Mouse (Mus musculus) heart, postnatal 0 days (tissue): ENCODE measurements around the gene Cdca5. TPM values are rescaled to one million over a fixed set of nuclear protein-coding genes. Genes with fewer than 3 reads are reported as not detected.

Experiments used
- ATAC-seq: fragments of 200-750 bp; cut with Nextera tagmentation; 2 replicates; pipeline ENCODE4 v1.8.0; 2017; ENCODE audit warnings: low read depth, moderate number of reproducible peaks, moderate library complexity; ENCODE audit not compliant: insufficient read depth
- DNase-seq: peaks from one replicate; pipeline ENCODE4 v3.0.0-alpha.2; 2016; ENCODE audit warnings: low spot score
- H3K27ac ChIP-seq: fragments of 300-500 bp; sonication (generic); 2 replicates; pipeline ENCODE4 v1.5.1; 2014; ENCODE audit warnings: low read depth, mild to moderate bottlenecking
- H3K27me3 ChIP-seq: fragments of 300-500 bp; sonication (generic); 2 replicates; pipeline ENCODE4 v1.6.1; 2014; ENCODE audit warnings: low read length, mixed read lengths; ENCODE audit not compliant: control insufficient read depth, insufficient read depth
- H3K36me3 ChIP-seq: fragments of 300-500 bp; sonication (generic); replicated peaks from 2 replicates; pipeline ENCODE4 v1.6.1; 2014; ENCODE audit warnings: low read length, mixed read lengths; ENCODE audit not compliant: control insufficient read depth, insufficient read depth
- H3K4me1 ChIP-seq: fragments of 300-500 bp; sonication (generic); 2 replicates; pipeline ENCODE4 v1.6.1; 2014; ENCODE audit warnings: antibody characterized with exemption; ENCODE audit not compliant: control insufficient read depth, insufficient read depth
- H3K4me2 ChIP-seq: fragments of 300-500 bp; sonication (generic); 2 replicates; pipeline ENCODE4 v1.6.1; 2014; ENCODE audit warnings: low read depth, mild to moderate bottlenecking, low read length, moderate library complexity
- H3K4me3 ChIP-seq: fragments of 300-500 bp; sonication (generic); 2 replicates; pipeline ENCODE4 v1.5.1; 2014; ENCODE audit warnings: low read depth, low read length
- H3K9ac ChIP-seq: fragments of 300-500 bp; sonication (generic); replicated peaks from 2 replicates; pipeline ENCODE4 v1.6.1; 2014; ENCODE audit warnings: low read depth, low read length, mixed read lengths
- H3K9me3 ChIP-seq: fragments of 300-500 bp; sonication (generic); replicated peaks from 2 replicates; pipeline ENCODE4 v1.6.1; 2016; ENCODE audit warnings: low read length; ENCODE audit not compliant: control insufficient read depth
- CTCF ChIP-seq: IDR thresholded peaks from 2 replicates; pipeline ENCODE4 v1.5.1; 2016; ENCODE audit warnings: antibody characterized with exemption, control low read depth, low read depth
- EP300 ChIP-seq: IDR thresholded peaks from 2 replicates; pipeline ENCODE4 v1.6.1; 2016; ENCODE audit warnings: antibody characterized with exemption, low read depth
- WGBS: fragments of 180-500 bp; shearing (Covaris S2); extraction: QIAGEN DNeasy Blood & Tissue Kit; methylation state at CpG from one replicate; pipeline ENCODE4 v1.1.7; 2014; 5-methylcytosine and 5-hydroxymethylcytosine counted together
- microRNA-seq: library from miRNA; unstranded; fragments of <30 nt; microRNA quantifications from one replicate; pipeline ENCODE4, GENCODE M21; 2016
- polyA plus RNA-seq: library from polyadenylated mRNA; unstranded; fragments of >200 nt; fragmentation: Nextera tagmentation; extraction: Ambion mirVana; gene quantifications from 2 replicates; pipeline ENCODE4 v1.2.1, GENCODE M21; 2015
- total RNA-seq: library from RNA; depleted of rRNA; stranded (reverse); fragments of >200 nt; gene quantifications from 2 replicates; pipeline ENCODE4 v1.2.3, GENCODE M21; 2014; ENCODE audit warnings: low replicate concordance; rRNA removed

Cdca5 gene
- total and polyA plus RNA-seq, 2 experiments from 2014 or later = 2.2 to 5.7 TPM

- H3K4me1 ChIP-seq = peaks cover 2% of the 10 kb centered on the region; the same call in 1 of the 2 replicates
- no peak overlapping the region for H3K4me2 ChIP-seq
- H3K4me3 ChIP-seq = no peak overlapping the region
- 94% methylated on average over 6 of the region's 6 CpGs for WGBS
- no peak for DNase-seq
- peaks cover 16% of the 10 kb centered on the region; the same call in 1 of the 2 replicates for H3K36me3 ChIP-seq
- no peak overlapping the region for H3K9ac ChIP-seq
- no peak overlapping the region; the same call in 1 of the 2 replicates for H3K27ac ChIP-seq
- no peaks in the 10 kb centered on the region for H3K9me3 ChIP-seq
- TF ChIP-seq EP300 = no peak
- TF ChIP-seq CTCF = no peak
- H3K27me3 ChIP-seq = no peaks in the 10 kb centered on the region
- no peak for ATAC-seq
These were observed 54.9 kb downstream of the Cdca5 start for GRCm38 (mm10) chr19:6139701-6140100.

- no peaks in the 10 kb centered on the region for H3K27me3 ChIP-seq
- peak overlapping the region; percentile 61 for H3K4me3 ChIP-seq
- 5% methylated on average over 16 of the region's 16 CpGs for WGBS
- peak overlapping the region; percentile 84 for H3K4me2 ChIP-seq
- peak overlapping the region; percentile 85 for H3K27ac ChIP-seq
- H3K9ac ChIP-seq = peak overlapping the region; percentile 67
- TF ChIP-seq CTCF (no peak), EP300 (no peak)
- DNase-seq (no peak), ATAC-seq (no peak)
- peaks cover 16% of the 10 kb centered on the region; the same call in 1 of the 2 replicates for H3K36me3 ChIP-seq
- no peaks in the 10 kb centered on the region for H3K9me3 ChIP-seq
- peaks cover 2% of the 10 kb centered on the region; the same call in 1 of the 2 replicates for H3K4me1 ChIP-seq
These were observed 55.5 kb downstream of the Cdca5 start for GRCm38 (mm10) chr19:6140374-6140677.

- under 1% methylated on average over 67 of the region's 68 CpGs for WGBS
These were observed 56.1 kb downstream of the Cdca5 start, which contains the start of gene Batf2 for GRCm38 (mm10) chr19:6140678-6141393. Batf2 (plus strand) TSS chr19:6140983.

GRCm38 (mm10) chr19:6141394-6141749, 56.6 kb downstream of the Cdca5 start, which contains the start of gene Arl2:
Arl2 (minus strand) TSS chr19:6141548.
- Histone ChIP-seq H3K27ac (peak within 1 kb of the TSS; percentile 85), H3K9ac (peak within 1 kb of the TSS; percentile 67), H3K4me1 (peaks cover 2% of the 10 kb centered on the region; the same call in 1 of the 2 replicates), H3K27me3 (no peaks in the 10 kb centered on the region), H3K4me2 (peak within 1 kb of the TSS; percentile 84), H3K36me3 (peaks cover 9% of the 10 kb centered on the region; the same call in 1 of the 2 replicates), H3K4me3 (peak within 1 kb of the TSS; percentile 61), H3K9me3 (no peaks in the 10 kb centered on the region)
- DNase-seq = peak; percentile 84
- ATAC-seq = peak; percentile 69
- TF ChIP-seq EP300 (no peak), CTCF (peak; percentile 55)
- WGBS = under 1% methylated on average over 15 of the region's 15 CpGs

More at GRCm38 (mm10) chr19:6140678-6141393, 56.1 kb downstream of the Cdca5 start, which contains the start of gene Batf2:
- peak; percentile 95 for ATAC-seq
- Histone ChIP-seq H3K9ac (peak within 1 kb of the TSS; percentile 67), H3K27ac (peak within 1 kb of the TSS; percentile 85), H3K9me3 (no peaks in the 10 kb centered on the region), H3K4me3 (peak within 1 kb of the TSS; percentile 61), H3K4me2 (peak within 1 kb of the TSS; percentile 84), H3K27me3 (no peaks in the 10 kb centered on the region), H3K36me3 (peaks cover 12% of the 10 kb centered on the region; the same call in 1 of the 2 replicates), H3K4me1 (peaks cover 2% of the 10 kb centered on the region; the same call in 1 of the 2 replicates)
- DNase-seq = peak; percentile 97
- TF ChIP-seq CTCF (peak; percentile 92), EP300 (peak; percentile 60; the same call in 1 of the 2 replicates)

Small RNAs within 50 kb of the gene (microRNA-seq; reads per million reads assigned to microRNA genes)
- 1.4 reads per million for gene Mir6988

Other genes with a start within 250 kb of the Cdca5 start
- 29.1 and 53.8 TPM in 2 replicates for gene Frmd8, start 209.7 kb upstream of the Cdca5 start, total RNA-seq
- 12.8 and 14.9 TPM in 2 replicates for gene Frmd8, start 209.7 kb upstream of the Cdca5 start, polyA plus RNA-seq
- gene Slc25a45, start 207.2 kb upstream of the Cdca5 start, total RNA-seq = 3.1 and 4.8 TPM in 2 replicates
- 2.8 and 2.9 TPM in 2 replicates for gene Slc25a45, start 207.2 kb upstream of the Cdca5 start, polyA plus RNA-seq
- gene Tigd3, start 190.8 kb upstream of the Cdca5 start, total RNA-seq = 0.81 and 3.3 TPM in 2 replicates
- gene Tigd3, start 190.8 kb upstream of the Cdca5 start, polyA plus RNA-seq = 0.85 and 0.91 TPM in 2 replicates
- 57.8 and 91.8 TPM in 2 replicates for gene Dpf2, start 172.0 kb upstream of the Cdca5 start, total RNA-seq
- 60.5 and 61.4 TPM in 2 replicates for gene Dpf2, start 172.0 kb upstream of the Cdca5 start, polyA plus RNA-seq
- 15.7 and 17.4 TPM in 2 replicates for gene Cdc42ep2, start 160.2 kb upstream of the Cdca5 start, total RNA-seq
- 8.8 and 9.5 TPM in 2 replicates for gene Cdc42ep2, start 160.2 kb upstream of the Cdca5 start, polyA plus RNA-seq
- gene Pola2, start 120.8 kb upstream of the Cdca5 start, total RNA-seq = 44.7 and 64.3 TPM in 2 replicates
- gene Pola2, start 120.8 kb upstream of the Cdca5 start, polyA plus RNA-seq = 32.7 and 34.1 TPM in 2 replicates
- not detected in 2 replicates for gene Slc22a20, start 98.8 kb upstream of the Cdca5 start, total RNA-seq
- not detected in 2 replicates for gene Slc22a20, start 98.8 kb upstream of the Cdca5 start, polyA plus RNA-seq
- 18.9 and 19.3 TPM in 2 replicates for gene Capn1, start 69.1 kb upstream of the Cdca5 start, total RNA-seq
- 4.9 and 5.3 TPM in 2 replicates for gene Capn1, start 69.1 kb upstream of the Cdca5 start, polyA plus RNA-seq
- 12.0 and 16.0 TPM in 2 replicates for gene Syvn1, start 38.4 kb upstream of the Cdca5 start, total RNA-seq
- 9.2 and 10.2 TPM in 2 replicates for gene Syvn1, start 38.4 kb upstream of the Cdca5 start, polyA plus RNA-seq
- 18.7 and 37.1 TPM in 2 replicates for gene Mrpl49, start 27.2 kb upstream of the Cdca5 start, total RNA-seq
- gene Mrpl49, start 27.2 kb upstream of the Cdca5 start, polyA plus RNA-seq = 49.7 and 53.5 TPM in 2 replicates
- gene Fau, start 27.1 kb upstream of the Cdca5 start, total RNA-seq = 562 and 833 TPM in 2 replicates
- gene Fau, start 27.1 kb upstream of the Cdca5 start, polyA plus RNA-seq = 484 and 508 TPM in 2 replicates
- gene Znhit2, start 23.8 kb upstream of the Cdca5 start, total RNA-seq = 46.7 and 58.4 TPM in 2 replicates
- 21.4 and 22.7 TPM in 2 replicates for gene Znhit2, start 23.8 kb upstream of the Cdca5 start, polyA plus RNA-seq
- gene Tm7sf2, start 16.6 kb upstream of the Cdca5 start, total RNA-seq = 13.1 and 14.4 TPM in 2 replicates
- gene Tm7sf2, start 16.6 kb upstream of the Cdca5 start, polyA plus RNA-seq = 3.2 and 3.3 TPM in 2 replicates
- 55.2 and 59.7 TPM in 2 replicates for gene Vps51, start 7.8 kb upstream of the Cdca5 start, total RNA-seq
- gene Vps51, start 7.8 kb upstream of the Cdca5 start, polyA plus RNA-seq = 32.5 and 35.8 TPM in 2 replicates
- gene Tmem262, start 5.0 kb upstream of the Cdca5 start, total RNA-seq = not detected in 2 replicates
- not detected in 2 replicates for gene Tmem262, start 5.0 kb upstream of the Cdca5 start, polyA plus RNA-seq
- gene Gm28374, start 2.7 kb upstream of the Cdca5 start, total RNA-seq = not detected in 2 replicates
- gene Gm28374, start 2.7 kb upstream of the Cdca5 start, polyA plus RNA-seq = 0.72 and 0.99 TPM in 2 replicates
- gene Zfpl1, start within 50 bp of the Cdca5 start, total RNA-seq = 50.8 and 55.5 TPM in 2 replicates
- 36.1 and 37.5 TPM in 2 replicates for gene Zfpl1, start within 50 bp of the Cdca5 start, polyA plus RNA-seq
- not detected in 2 replicates for gene AC131692.1, start 9.4 kb downstream of the Cdca5 start, total RNA-seq
- not detected in 2 replicates for gene AC131692.1, start 9.4 kb downstream of the Cdca5 start, polyA plus RNA-seq
- gene Naaladl1, start 20.8 kb downstream of the Cdca5 start, total RNA-seq = not detected in 2 replicates
- gene Naaladl1, start 20.8 kb downstream of the Cdca5 start, polyA plus RNA-seq = 0.07 TPM in 1 of 2 replicates, not detected in the other
- 46.5 and 48.8 TPM in 2 replicates for gene Sac3d1, start 33.7 kb downstream of the Cdca5 start, total RNA-seq
- gene Sac3d1, start 33.7 kb downstream of the Cdca5 start, polyA plus RNA-seq = 25.1 and 25.8 TPM in 2 replicates
- 30.5 and 55.7 TPM in 2 replicates for gene Snx15, start 43.3 kb downstream of the Cdca5 start, total RNA-seq
- gene Snx15, start 43.3 kb downstream of the Cdca5 start, polyA plus RNA-seq = 17.5 and 18.5 TPM in 2 replicates
- gene Batf2, start 56.0 kb downstream of the Cdca5 start, total RNA-seq = 0.46 TPM in 1 of 2 replicates, not detected in the other
- 0.16 and 0.18 TPM in 2 replicates for gene Batf2, start 56.0 kb downstream of the Cdca5 start, polyA plus RNA-seq
- gene Arl2, start 56.6 kb downstream of the Cdca5 start, total RNA-seq = 59.2 and 75.1 TPM in 2 replicates
- 96.6 and 105 TPM in 2 replicates for gene Arl2, start 56.6 kb downstream of the Cdca5 start, polyA plus RNA-seq
- gene Majin, start 99.4 kb downstream of the Cdca5 start, total RNA-seq = not detected in 2 replicates
- not detected in 2 replicates for gene Majin, start 99.4 kb downstream of the Cdca5 start, polyA plus RNA-seq
- not detected in 2 replicates for gene Gpha2, start 141.4 kb downstream of the Cdca5 start, total RNA-seq
- gene Gpha2, start 141.4 kb downstream of the Cdca5 start, polyA plus RNA-seq = not detected in 2 replicates
- 20.6 and 40.3 TPM in 2 replicates for gene Ppp2r5b, start 150.9 kb downstream of the Cdca5 start, total RNA-seq
- gene Ppp2r5b, start 150.9 kb downstream of the Cdca5 start, polyA plus RNA-seq = 18.3 and 18.6 TPM in 2 replicates
- 18.9 and 24.5 TPM in 2 replicates for gene Atg2a, start 156.7 kb downstream of the Cdca5 start, total RNA-seq
- gene Atg2a, start 156.7 kb downstream of the Cdca5 start, polyA plus RNA-seq = 4.7 and 5.6 TPM in 2 replicates
- gene Ehd1, start 191.7 kb downstream of the Cdca5 start, total RNA-seq = 127 and 200 TPM in 2 replicates
- 56.4 and 60.3 TPM in 2 replicates for gene Ehd1, start 191.7 kb downstream of the Cdca5 start, polyA plus RNA-seq
- gene Cdc42bpg, start 221.5 kb downstream of the Cdca5 start, total RNA-seq = 4.8 and 9.5 TPM in 2 replicates
- gene Cdc42bpg, start 221.5 kb downstream of the Cdca5 start, polyA plus RNA-seq = 0.49 and 0.51 TPM in 2 replicates
- 20.6 and 46.5 TPM in 2 replicates for gene Men1, start 250.0 kb downstream of the Cdca5 start, total RNA-seq
- gene Men1, start 250.0 kb downstream of the Cdca5 start, polyA plus RNA-seq = 20.1 and 20.3 TPM in 2 replicates